Comparison of ENCODE assay signal across 8 mouse cellular contexts in genomic region chr16:4370141-4370541, GRCm38 (mm10). TPM values are rescaled to one million over a fixed set of nuclear protein-coding genes. Genes with fewer than 3 reads are reported as not detected.
A peak's percentile ranks its signal among the peaks of the same experiment; 100 is the strongest.
DNase-seq lines count a peak whose midpoint lies in the region; ATAC-seq and TF ChIP-seq lines count a peak whose summit lies in the region.
"Had no signal": no experiment of that assay in that cellular context is flagged by ENCODE, and none has a peak within 500 bp of the region (broad histone marks: within the 10 kb centered on the region; RNA-seq: fewer than 3 reads in every experiment).

No protein-coding gene starts in this region.

- WGBS in midbrain, postnatal 0 days: 64% methylated on average over 10 of the region's 10 CpGs
- WGBS in midbrain, embryonic 13.5 days: 68% methylated on average over 10 of the region's 10 CpGs

- peaks cover 19 to 28% of the 10 kb centered on the region in 2 experiments for H3K4me1 ChIP-seq in MEL (ENCODE audit: control insufficient read depth in 1 of 2, insufficient read depth in 2 of 2, low read length in 2 of 2)
- no peaks in the 10 kb centered on the region for H3K4me1 ChIP-seq in midbrain, postnatal 0 days (ENCODE audit: insufficient read depth, low read length)
- H3K4me1 ChIP-seq in midbrain, embryonic 13.5 days (replicated peaks): peaks cover 8% of the 10 kb centered on the region

- no peak overlapping the region for H3K27ac ChIP-seq in MEL (ENCODE audit: control insufficient read depth, low read depth, low read length)
- H3K27ac ChIP-seq in midbrain, postnatal 0 days (ENCODE audit: low read depth, low read length): no peak overlapping the region
- no peak overlapping the region for H3K27ac ChIP-seq in midbrain, embryonic 13.5 days
- no peak overlapping the region for H3K27ac ChIP-seq in left cerebral cortex, adult 2 months
- H3K27ac ChIP-seq: limb, embryonic 15.5 days had no signal

- no peak overlapping the region for H3K4me3 ChIP-seq in MEL (ENCODE audit: control insufficient read depth in 1 of 2, insufficient read depth in 1 of 2, low read depth in 2 of 2, low read length in 2 of 2)
- no peak overlapping the region for H3K4me3 ChIP-seq in midbrain, postnatal 0 days (ENCODE audit: low read depth, low read length)
- H3K4me3 ChIP-seq in midbrain, embryonic 13.5 days (replicated peaks): no peak overlapping the region
- H3K4me3 ChIP-seq in left cerebral cortex, adult 2 months: no peak overlapping the region
- H3K4me3 ChIP-seq: limb, embryonic 15.5 days had no signal

- no peaks in the 10 kb centered on the region for H3K9me3 ChIP-seq in MEL (replicated peaks; ENCODE audit: insufficient read depth, low read length)
- H3K9me3 ChIP-seq in midbrain, postnatal 0 days (ENCODE audit: low read length): no peaks in the 10 kb centered on the region
- H3K9me3 ChIP-seq in midbrain, embryonic 13.5 days: no peaks in the 10 kb centered on the region
- H3K9me3 ChIP-seq: limb, embryonic 15.5 days had no signal

- TF ChIP-seq CTCF in MEL (IDR thresholded peaks at IDR 0.05 in 2 of 3, conservative IDR thresholded peaks at IDR 0.05 in 1 of 3; ENCODE audit: control insufficient read depth in 1 of 3, insufficient read depth in 1 of 3, low read depth in 2 of 3, low read length in 3 of 3, poor library complexity in 1 of 3, severe bottlenecking in 1 of 3): no peak
- no peak for TF ChIP-seq CTCF in midbrain, postnatal 0 days (IDR thresholded peaks at IDR 0.05)
- no peak for TF ChIP-seq CTCF in left cerebral cortex, adult 2 months (IDR thresholded peaks at IDR 0.05)

- no peaks in the 10 kb centered on the region for H3K27me3 ChIP-seq in MEL (ENCODE audit: control insufficient read depth in 1 of 2, insufficient read depth in 2 of 2, low read length in 2 of 2)
- no peaks in the 10 kb centered on the region for H3K27me3 ChIP-seq in midbrain, postnatal 0 days (ENCODE audit: insufficient read depth, low read length)
- H3K27me3 ChIP-seq in midbrain, embryonic 13.5 days: no peaks in the 10 kb centered on the region
- H3K27me3 ChIP-seq: limb, embryonic 15.5 days had no signal

- no peaks in the 10 kb centered on the region for H3K79me2 ChIP-seq in MEL (ENCODE audit: control insufficient read depth, insufficient read depth, low read length, poor library complexity)

- no peak for ATAC-seq in midbrain, postnatal 0 days (ENCODE audit: low FRiP score)
- no peak for ATAC-seq in midbrain, embryonic 13.5 days

- no peak overlapping the region for H3K4me2 ChIP-seq in midbrain, postnatal 0 days (ENCODE audit: low read depth, low read length, poor library complexity, severe bottlenecking)
- no peak overlapping the region for H3K4me2 ChIP-seq in midbrain, embryonic 13.5 days (replicated peaks)
- H3K4me2 ChIP-seq: limb, embryonic 15.5 days had no signal

- H3K9ac ChIP-seq in MEL (ENCODE audit: control insufficient read depth, low read depth, low read length, poor library complexity, severe bottlenecking): no peak overlapping the region
- no peak overlapping the region for H3K9ac ChIP-seq in midbrain, postnatal 0 days (replicated peaks; ENCODE audit: low read length, poor library complexity, severe bottlenecking)
- H3K9ac ChIP-seq in midbrain, embryonic 13.5 days (replicated peaks): no peak overlapping the region
- H3K9ac ChIP-seq: limb, embryonic 15.5 days had no signal

- no peak for TF ChIP-seq RAD21 in MEL (IDR thresholded peaks at IDR 0.05; ENCODE audit: low read depth, low read length)

- H3K36me3 ChIP-seq in MEL (ENCODE audit: control insufficient read depth in 1 of 2, insufficient read depth in 2 of 2, low read length in 2 of 2): peaks cover 0 to 27% of the 10 kb centered on the region in 2 experiments; a peak in 2 of 4 replicates
- H3K36me3 ChIP-seq in midbrain, postnatal 0 days (ENCODE audit: insufficient read depth, low read length): no peaks in the 10 kb centered on the region
- H3K36me3 ChIP-seq in midbrain, embryonic 13.5 days: no peaks in the 10 kb centered on the region
- H3K36me3 ChIP-seq: limb, embryonic 15.5 days had no signal

- intact Hi-C loops in heart, postnatal 25 days (cut with DNase I): no loop called here
- intact Hi-C loops in left cerebral cortex, adult 2 months (cut with DNase I): no loop called here

- peak; percentile 35 for DNase-seq in 3T3-L1 (ENCODE audit: low read depth, low spot score)
- DNase-seq in MEL (ENCODE audit: low read depth, low spot score): peak; percentile 51
- DNase-seq in cerebellum, adult 9-10 months: peak; percentile 88
- peak; percentile 45 for DNase-seq in heart, postnatal 25 days (ENCODE audit: low spot score)
- no peak for DNase-seq in midbrain, postnatal 0 days (ENCODE audit: low spot score)
- no peak for DNase-seq in left cerebral cortex, adult 2 months (ENCODE audit: extremely low spot score in 1 of 2, low spot score in 2 of 2)

- TF ChIP-seq EP300 in MEL (IDR thresholded peaks at IDR 0.05; ENCODE audit: low read depth in 1 of 2, low read length in 2 of 2): no peak

- TF ChIP-seq POLR2A in MEL (IDR thresholded peaks at IDR 0.05; ENCODE audit: control insufficient read depth in 1 of 2, insufficient read depth in 1 of 2, low read depth in 1 of 2, low read length in 2 of 2, poor library complexity in 1 of 2): no peak

TF ChIP-seq in MEL, 35 proteins besides CTCF, POLR2A, EP300 and RAD21:
- TF ChIP-seq ELF1 (IDR thresholded peaks at IDR 0.05; ENCODE audit: low read depth, low read length) (no peak), MXI1 (IDR thresholded peaks at IDR 0.05; ENCODE audit: low read depth, low read length) (no peak)

RNA-seq across cellular contexts. Expression of gene Adcy9, which starts 50.2 kb away (rescaled TPM):
- total RNA-seq in MEL (2012; rRNA removed): 3.0 and 4.3 TPM in 2 replicates
- 1 to 10 TPM in 1 of 2 experiments, not detected in 1; 3.0 TPM for polyA plus RNA-seq in MEL (2012; ENCODE audit: insufficient read depth in 1 of 2, insufficient read length in 2 of 2, low read depth in 1 of 2, low replicate concordance in 2 of 2, missing spikeins in 1 of 2)
- 10 to 100 TPM; 22.4 to 24.1 TPM for total RNA-seq in heart, postnatal 25 days (2021)
- 29.7 and 31.6 TPM in 2 replicates for total RNA-seq in midbrain, postnatal 0 days (2014; rRNA removed)
- polyA plus RNA-seq in midbrain, postnatal 0 days (2015; fragmentation: Nextera tagmentation; extraction: Ambion mirVana): 4.1 and 4.3 TPM in 2 replicates
- 2.4 and 2.8 TPM in 2 replicates for polyA plus RNA-seq in midbrain, embryonic 13.5 days (2015; fragmentation: Nextera tagmentation; extraction: Ambion mirVana)
- 10 to 100 TPM; 73.3 to 80.4 TPM for total RNA-seq in left cerebral cortex, adult 2 months (2021)

Comparison
In these comparisons a context has a peak if more than half of its experiments do, and no peak if none do; other contexts are left out.
1. DNase-seq: peak in 3T3-L1 (single experiment), MEL (single experiment), cerebellum, adult 9-10 months (single experiment) and heart, postnatal 25 days (single experiment); none in midbrain, postnatal 0 days (single experiment) and left cerebral cortex, adult 2 months (0 of 2).